Mouse (Mus musculus) thymus, adult 2 months (tissue): ENCODE measurements around the gene Anks1b.

ENCODE experiments used
- CTCF ChIP-seq: fragments of 200-500 bp; IDR thresholded peaks from 2 replicates; pipeline ENCODE4 v1.5.1; 2012; ENCODE audit warnings: mild to moderate bottlenecking, control low read depth, low read length, moderate library complexity, borderline replicate concordance; ENCODE audit not compliant: control insufficient read depth, poor library complexity, insufficient read depth; ENCODE audit errors: extremely low read depth
- POLR2A ChIP-seq: fragments of 200-500 bp; IDR thresholded peaks from 2 replicates; pipeline ENCODE4 v1.6.1; 2012; ENCODE audit warnings: mild to moderate bottlenecking, low read length, control low read depth, moderate library complexity; ENCODE audit not compliant: control insufficient read depth, poor library complexity, insufficient read depth; ENCODE audit errors: extremely low read depth

DNA sequence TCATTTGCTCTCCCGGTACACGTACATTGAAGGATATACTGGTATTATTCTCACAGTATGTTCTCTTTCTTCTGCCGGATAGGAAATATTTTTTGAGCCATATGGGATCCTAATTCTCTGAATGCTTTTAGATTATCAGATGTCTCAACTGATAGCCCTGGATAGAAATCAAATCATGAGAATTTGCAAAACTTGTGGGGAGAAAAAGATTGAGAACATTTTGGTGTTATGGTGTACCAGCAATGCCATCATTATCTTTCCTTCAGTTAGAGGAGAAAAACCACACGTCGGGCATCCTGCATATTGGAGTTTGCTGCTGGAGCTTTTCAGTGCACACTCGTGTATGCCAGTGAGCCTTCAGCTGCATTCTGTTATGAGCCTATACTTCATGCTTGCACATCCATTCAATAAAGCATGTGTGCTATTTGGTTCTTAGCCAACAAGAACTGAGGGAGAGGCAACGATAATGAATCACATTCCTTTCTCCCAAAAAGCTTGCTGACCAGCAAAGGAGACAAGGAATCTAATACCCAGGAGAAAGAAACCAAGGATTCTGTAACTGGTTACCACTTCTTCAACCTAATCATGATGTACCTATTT is 756.9 kb downstream of the Anks1b start:
- no peak for TF ChIP-seq CTCF
- TF ChIP-seq POLR2A, result no peak
